Mouse (Mus musculus): ENCODE measurements at regions not wholly inside any gene's neighbourhood (a gene's known extent, or its start where the extent isn't known, plus 50 kb on each side); places are given as distances from the start of the nearest gene placed in this dataset.

DNA sequence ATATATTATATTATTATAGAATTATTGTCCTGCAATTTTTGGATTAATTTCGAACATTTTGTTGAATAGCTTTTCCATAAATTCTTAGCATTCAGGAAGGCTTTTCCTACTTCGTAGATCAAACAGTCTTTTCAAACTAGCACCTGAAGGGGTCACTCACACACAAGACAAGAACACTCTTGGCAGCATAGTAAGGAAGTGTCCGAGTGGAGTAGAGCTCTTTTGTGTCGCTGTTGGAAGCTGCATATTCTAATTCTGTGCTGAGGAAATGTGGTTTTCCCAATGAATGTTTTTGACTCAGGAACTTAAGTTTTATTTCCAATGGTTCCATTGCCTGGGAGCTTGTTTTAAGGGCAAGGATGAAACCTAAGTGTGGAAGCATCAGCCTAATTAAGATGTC is 290.2 kb upstream of the Fam241a start:
- Histone ChIP-seq H3K4me2 (replicated peaks) (no peak overlapping the region), H3K4me3 (no peak overlapping the region)
- 15% methylated on average over 4 of the region's 4 CpGs for WGBS

DNA sequence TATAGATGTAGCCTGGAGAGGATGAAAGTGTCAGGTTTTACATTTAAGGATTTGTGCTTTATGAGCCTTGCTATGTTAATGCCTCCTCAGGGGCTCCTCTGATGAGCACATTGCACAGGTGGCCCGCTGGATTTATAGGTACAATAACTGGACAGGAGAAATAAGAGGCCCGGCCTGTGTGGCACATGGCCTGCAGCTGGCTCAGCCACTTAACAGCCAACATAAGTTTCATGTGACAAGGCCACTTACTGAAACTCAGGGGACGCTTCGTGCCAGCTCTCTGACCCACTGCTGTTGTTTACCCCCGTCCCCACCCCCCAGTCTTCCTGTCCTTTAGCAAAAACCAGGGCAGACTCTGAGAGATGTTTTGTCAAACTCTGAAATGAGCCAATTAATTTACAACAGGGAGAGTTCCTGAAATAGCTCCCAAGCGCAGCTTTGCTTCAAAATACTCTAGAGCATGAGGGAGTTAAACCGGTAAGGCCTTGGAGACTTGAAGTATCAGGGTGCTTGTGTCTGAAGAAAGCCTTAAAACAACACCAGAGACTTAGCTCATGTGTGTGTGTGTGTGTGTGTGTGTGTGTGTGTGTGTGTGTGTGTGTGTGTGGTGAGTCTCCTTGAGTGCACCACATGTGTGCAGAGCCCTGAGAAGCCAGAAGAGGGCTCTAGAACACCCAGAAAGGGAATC is 285.2 kb upstream of the Fam241a start:
- Histone ChIP-seq H3K4me1 (no peaks in the 10 kb centered on the region), H3K27ac (no peak overlapping the region), H3K36me3 (no peaks in the 10 kb centered on the region), H3K27me3 (no peaks in the 10 kb centered on the region), H3K9me3 (no peaks in the 10 kb centered on the region), H3K4me3 (no peak overlapping the region), H3K4me2 (replicated peaks) (no peak overlapping the region), H3K9ac (no peak overlapping the region)
- ATAC-seq (ENCODE audit: insufficient number of reproducible peaks, insufficient read depth, low FRiP score, low TSS enrichment) = no peak
- 53% methylated on average over 7 of the region's 7 CpGs for WGBS

More for the DNA sequence above, 290.2 kb upstream of the Fam241a start:
- H3K27me3 ChIP-seq = no peaks in the 10 kb centered on the region
- no peak overlapping the region for H3K9ac ChIP-seq
- H3K36me3 ChIP-seq = no peaks in the 10 kb centered on the region
- ATAC-seq (ENCODE audit: insufficient number of reproducible peaks, insufficient read depth, low FRiP score, low TSS enrichment) = no peak
- no peaks in the 10 kb centered on the region for H3K4me1 ChIP-seq
- no peak overlapping the region for H3K27ac ChIP-seq
- no peaks in the 10 kb centered on the region for H3K9me3 ChIP-seq

DNA sequence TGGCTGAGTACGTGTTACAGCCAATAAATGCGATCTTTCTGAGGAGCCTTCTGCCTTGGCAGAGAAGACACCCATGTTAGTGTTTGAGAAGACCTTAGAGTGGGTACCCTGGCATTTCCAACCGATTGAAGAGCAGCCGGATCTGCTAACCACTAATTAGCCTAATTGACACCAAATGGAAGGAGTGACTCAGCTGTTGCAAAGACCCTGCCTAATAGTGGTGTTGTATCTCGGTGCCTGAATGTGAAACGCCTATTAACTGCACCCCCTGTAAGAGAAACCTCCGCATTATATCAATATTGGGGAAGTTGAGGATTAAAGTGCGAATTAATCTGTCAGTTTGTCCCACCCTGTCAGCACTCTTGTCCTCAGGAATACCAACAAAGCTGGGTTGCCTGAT is 253.1 kb upstream of the Fam241a start:
- Histone ChIP-seq H3K4me3 (no peak overlapping the region), H3K4me1 (0 out of 2 replicates have a peak, but pooled peaks cover 3% of the 10 kb centered on the region), H3K4me2 (replicated peaks) (no peak overlapping the region), H3K9me3 (no peaks in the 10 kb centered on the region), H3K27me3 (no peaks in the 10 kb centered on the region), H3K36me3 (no peaks in the 10 kb centered on the region), H3K27ac (no peak overlapping the region), H3K9ac (no peak overlapping the region)
- WGBS = 38% methylated on average over 8 of the region's 8 CpGs
- no peak for ATAC-seq (ENCODE audit: insufficient number of reproducible peaks, insufficient read depth, low FRiP score, low TSS enrichment)

DNA sequence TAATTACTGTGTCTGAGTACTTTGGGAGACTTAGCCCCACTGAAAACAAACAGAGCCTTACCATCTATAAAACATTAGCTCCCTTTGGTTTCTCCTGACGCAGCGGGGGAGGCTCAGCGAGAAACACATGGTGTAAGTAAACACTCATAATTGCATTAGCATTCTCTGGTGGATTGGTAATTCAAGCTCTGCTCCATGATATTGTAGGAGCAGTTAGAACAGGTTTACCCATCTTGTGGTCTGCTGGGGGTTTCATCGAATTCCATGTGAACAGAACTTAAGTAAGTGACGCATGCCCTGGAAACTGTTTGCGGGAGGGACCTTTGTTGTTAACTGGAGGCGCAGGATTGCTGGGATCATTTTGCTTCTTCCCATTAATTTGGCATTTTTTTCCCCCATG is 249.2 kb upstream of the Fam241a start:
- no peak overlapping the region for H3K4me3 ChIP-seq
- peak; percentile 47; the same call in 1 of the 2 replicates for ATAC-seq (ENCODE audit: insufficient number of reproducible peaks, insufficient read depth, low FRiP score, low TSS enrichment)
- 0 out of 2 replicates have a peak, but pooled peaks cover 3% of the 10 kb centered on the region for H3K4me1 ChIP-seq
- no peak overlapping the region for H3K4me2 ChIP-seq (replicated peaks)
- no peaks in the 10 kb centered on the region for H3K9me3 ChIP-seq
- H3K27ac ChIP-seq = no peak overlapping the region
- WGBS = 37% methylated on average over 7 of the region's 7 CpGs
- no peaks in the 10 kb centered on the region for H3K36me3 ChIP-seq
- H3K27me3 ChIP-seq = no peaks in the 10 kb centered on the region
- H3K9ac ChIP-seq = no peak overlapping the region

DNA sequence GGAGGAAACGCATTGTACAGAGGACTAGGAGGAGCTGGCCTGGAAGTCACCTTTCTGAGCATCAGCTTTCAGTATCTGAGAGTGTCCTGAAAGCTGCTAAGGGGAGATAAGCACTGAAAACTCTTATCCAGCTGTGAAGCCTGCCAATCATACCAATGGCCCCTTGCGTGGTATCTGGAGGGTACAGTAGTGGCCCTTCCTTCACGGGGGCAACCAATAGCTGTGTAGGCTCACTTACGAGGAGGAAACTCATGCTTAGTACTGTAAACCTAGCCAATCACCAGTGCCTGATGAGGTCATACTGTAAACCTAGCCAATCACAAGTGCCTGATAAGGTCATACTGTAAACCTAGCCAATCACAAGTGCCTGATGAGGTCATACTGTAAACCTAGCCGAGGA is 231.7 kb upstream of the Fam241a start:
- no peaks in the 10 kb centered on the region for H3K4me1 ChIP-seq
- no peak overlapping the region for H3K4me2 ChIP-seq (replicated peaks)
- no peaks in the 10 kb centered on the region for H3K36me3 ChIP-seq
- no peaks in the 10 kb centered on the region for H3K27me3 ChIP-seq
- H3K9me3 ChIP-seq = no peaks in the 10 kb centered on the region
- no peak for ATAC-seq (ENCODE audit: insufficient number of reproducible peaks, insufficient read depth, low FRiP score, low TSS enrichment)
- WGBS = 85% methylated on average over 5 of the region's 5 CpGs
- no peak overlapping the region for H3K9ac ChIP-seq
- H3K27ac ChIP-seq = no peak overlapping the region
- no peak overlapping the region for H3K4me3 ChIP-seq

DNA sequence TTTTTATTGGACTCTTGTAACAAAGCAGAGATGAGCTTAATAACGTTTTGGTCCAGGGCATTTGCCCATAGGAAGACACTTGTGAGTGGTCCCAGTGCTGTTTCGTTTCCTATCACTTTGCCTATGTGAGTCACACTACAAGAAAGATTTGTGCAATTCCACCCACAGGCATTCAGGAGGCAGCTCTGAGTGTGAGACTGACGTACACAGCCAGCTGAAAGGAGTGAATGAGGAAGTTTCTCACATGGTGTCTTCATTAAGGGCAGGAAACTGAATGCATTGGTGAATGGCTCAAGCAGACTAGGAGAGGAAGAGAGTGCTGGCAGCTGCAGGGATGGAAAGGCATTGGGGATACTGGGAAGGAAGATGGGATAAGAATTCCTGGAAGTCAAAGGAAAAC is 230.5 kb upstream of the Fam241a start:
- Histone ChIP-seq H3K4me1 (no peaks in the 10 kb centered on the region), H3K27ac (no peak overlapping the region), H3K4me3 (no peak overlapping the region), H3K4me2 (replicated peaks) (no peak overlapping the region), H3K9me3 (no peaks in the 10 kb centered on the region), H3K9ac (no peak overlapping the region), H3K36me3 (no peaks in the 10 kb centered on the region), H3K27me3 (no peaks in the 10 kb centered on the region)
- WGBS = 52% methylated on average over 3 of the region's 3 CpGs
- no peak for ATAC-seq (ENCODE audit: insufficient number of reproducible peaks, insufficient read depth, low FRiP score, low TSS enrichment)

DNA sequence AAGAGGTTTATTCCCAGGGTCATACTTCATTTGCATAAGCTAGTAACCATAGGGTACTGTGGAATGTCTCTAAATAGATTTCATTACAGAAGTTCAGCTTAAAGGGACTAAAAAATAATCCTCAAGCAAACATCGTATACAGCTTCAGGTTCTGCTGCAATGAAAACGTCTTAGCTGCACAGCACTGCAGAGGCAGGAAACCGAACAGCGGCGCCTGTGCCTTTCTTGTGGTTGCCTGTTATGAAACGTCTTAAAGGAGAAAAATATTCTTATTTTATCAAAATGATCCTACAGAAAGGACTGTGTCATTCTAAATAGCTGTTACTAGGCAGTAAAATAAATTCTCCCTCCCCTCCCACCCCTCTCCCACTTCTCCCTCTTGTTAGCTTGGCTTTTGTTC is 226.0 kb upstream of the Fam241a start:
- H3K4me2 ChIP-seq (replicated peaks) = no peak overlapping the region
- 75% methylated on average over 6 of the region's 6 CpGs for WGBS
- no peak overlapping the region for H3K27ac ChIP-seq

DNA sequence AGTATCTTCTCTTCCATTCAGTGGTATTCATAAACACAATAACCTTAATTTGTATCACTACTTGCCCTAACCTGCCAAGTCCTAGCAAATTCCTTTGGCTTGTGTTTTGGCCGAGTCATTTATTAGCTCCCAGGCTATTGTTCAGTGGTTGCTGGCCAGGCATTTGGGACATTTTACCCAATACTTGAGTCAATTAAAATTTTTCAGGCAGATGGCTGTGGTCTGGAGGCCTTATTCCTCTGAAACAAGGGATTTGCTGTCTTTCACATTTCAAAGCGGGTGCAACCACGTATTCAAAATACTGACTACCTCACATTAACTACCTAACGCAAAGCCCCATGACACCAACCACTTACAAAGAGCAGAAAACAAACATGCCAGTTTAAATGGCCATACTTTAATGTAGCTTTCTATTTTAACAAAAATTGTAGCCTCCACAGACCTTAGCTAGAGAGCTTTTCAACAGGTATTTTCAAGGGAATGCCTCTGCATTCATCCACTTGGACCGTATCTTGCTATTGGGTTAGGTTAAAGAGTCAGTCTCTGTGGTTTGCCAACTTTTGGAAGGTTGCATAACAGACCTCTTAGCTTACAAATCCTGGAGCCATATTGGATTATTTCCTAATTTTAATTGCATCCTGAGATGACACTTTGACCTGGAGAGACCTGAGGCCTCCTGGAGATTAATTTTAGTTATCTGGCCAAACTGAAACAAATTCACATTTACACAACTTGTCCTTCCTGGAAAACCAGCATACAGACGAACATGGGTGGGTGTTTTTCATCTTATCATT is 224.7 kb upstream of the Fam241a start:
- no peaks in the 10 kb centered on the region for H3K4me1 ChIP-seq
- no peaks in the 10 kb centered on the region for H3K27me3 ChIP-seq
- WGBS = 79% methylated on average over 6 of the region's 6 CpGs
- no peaks in the 10 kb centered on the region for H3K9me3 ChIP-seq
- no peak overlapping the region for H3K9ac ChIP-seq
- H3K36me3 ChIP-seq = no peaks in the 10 kb centered on the region
- ATAC-seq (ENCODE audit: insufficient number of reproducible peaks, insufficient read depth, low FRiP score, low TSS enrichment) = no peak
- no peak overlapping the region for H3K27ac ChIP-seq
- no peak overlapping the region for H3K4me2 ChIP-seq (replicated peaks)
- no peak overlapping the region for H3K4me3 ChIP-seq

More for the DNA sequence above, 226.0 kb upstream of the Fam241a start:
- no peak overlapping the region for H3K9ac ChIP-seq
- H3K36me3 ChIP-seq = no peaks in the 10 kb centered on the region
- no peak for ATAC-seq (ENCODE audit: insufficient number of reproducible peaks, insufficient read depth, low FRiP score, low TSS enrichment)
- H3K4me1 ChIP-seq = no peaks in the 10 kb centered on the region
- no peak overlapping the region for H3K4me3 ChIP-seq
- no peaks in the 10 kb centered on the region for H3K9me3 ChIP-seq
- H3K27me3 ChIP-seq = no peaks in the 10 kb centered on the region

DNA sequence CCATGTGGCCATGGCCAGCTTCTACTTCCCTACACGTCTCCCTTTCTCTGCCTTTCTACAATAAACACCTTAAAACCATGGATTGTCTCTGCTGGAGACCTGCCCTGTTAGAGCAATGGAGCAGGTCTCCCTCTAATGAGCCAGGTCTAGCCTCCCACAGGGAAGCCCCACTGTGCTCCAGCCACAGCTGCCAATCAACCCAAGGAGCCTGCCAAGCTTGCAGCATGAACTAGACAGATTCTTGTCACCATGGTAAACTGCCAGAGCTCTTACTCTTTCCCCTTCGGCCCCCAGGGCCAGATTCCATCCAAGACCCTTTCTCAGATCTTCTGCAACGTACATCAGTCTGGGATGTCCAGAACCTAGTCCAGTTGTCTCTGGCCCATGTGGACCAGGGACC is 217.1 kb upstream of the Fam241a start:
- ATAC-seq (ENCODE audit: insufficient number of reproducible peaks, insufficient read depth, low FRiP score, low TSS enrichment) = no peak
- Histone ChIP-seq H3K9ac (no peak overlapping the region), H3K27ac (no peak overlapping the region), H3K9me3 (no peaks in the 10 kb centered on the region), H3K4me3 (no peak overlapping the region), H3K36me3 (no peaks in the 10 kb centered on the region), H3K4me2 (replicated peaks) (no peak overlapping the region), H3K4me1 (no peaks in the 10 kb centered on the region), H3K27me3 (no peaks in the 10 kb centered on the region)
- WGBS = 60% methylated on average over 3 of the region's 3 CpGs

DNA sequence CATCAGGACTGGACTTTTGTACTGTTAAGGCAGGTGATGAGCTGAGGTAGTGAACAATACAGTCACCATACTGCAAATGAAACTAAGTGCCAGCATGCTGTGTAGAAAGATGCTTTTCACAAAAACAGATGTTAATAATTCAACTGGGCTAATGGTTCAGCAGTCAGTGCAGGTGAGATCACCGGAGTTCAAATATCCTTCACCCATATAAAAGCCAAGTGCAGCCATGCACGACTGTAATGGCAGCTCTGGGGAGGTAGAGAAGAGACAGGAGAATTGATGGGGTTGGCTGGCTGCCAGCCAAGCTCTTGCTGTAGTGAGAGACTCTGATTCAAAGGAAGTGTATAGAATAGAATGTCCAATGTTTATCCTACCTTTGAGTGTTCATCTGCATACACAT is 214.3 kb upstream of the Fam241a start:
- H3K4me2 ChIP-seq (replicated peaks) = no peak overlapping the region
- H3K9me3 ChIP-seq = no peaks in the 10 kb centered on the region
- H3K36me3 ChIP-seq = no peaks in the 10 kb centered on the region
- no peaks in the 10 kb centered on the region for H3K4me1 ChIP-seq
- no peak overlapping the region for H3K9ac ChIP-seq
- H3K27me3 ChIP-seq = no peaks in the 10 kb centered on the region
- no peak for ATAC-seq (ENCODE audit: insufficient number of reproducible peaks, insufficient read depth, low FRiP score, low TSS enrichment)
- no peak overlapping the region for H3K4me3 ChIP-seq
- H3K27ac ChIP-seq = no peak overlapping the region
- 47% methylated on average over 2 of the region's 2 CpGs for WGBS

DNA sequence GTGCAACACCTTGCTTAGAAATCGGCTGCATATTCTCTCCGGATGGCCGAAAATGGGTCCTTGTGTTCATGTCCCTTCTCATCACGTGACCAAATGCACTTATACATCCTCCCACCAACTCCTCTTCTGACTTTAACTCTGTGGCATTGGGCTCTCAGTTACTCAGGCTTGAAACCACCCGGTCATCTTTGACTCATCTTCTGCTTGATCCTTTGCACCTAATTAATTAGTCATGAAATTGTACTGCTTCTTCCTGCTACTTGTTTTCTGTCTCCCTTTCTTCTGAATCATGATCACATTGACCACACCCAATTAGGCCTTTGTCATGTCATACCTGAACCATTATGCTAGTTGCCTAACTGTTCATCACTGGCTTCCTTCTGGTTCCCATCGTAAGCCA is 208.4 kb upstream of the Fam241a start:
- Histone ChIP-seq H3K27me3 (no peaks in the 10 kb centered on the region), H3K4me2 (replicated peaks) (no peak overlapping the region), H3K36me3 (no peaks in the 10 kb centered on the region), H3K27ac (no peak overlapping the region), H3K9me3 (no peaks in the 10 kb centered on the region), H3K4me1 (no peaks in the 10 kb centered on the region), H3K4me3 (no peak overlapping the region), H3K9ac (no peak overlapping the region)
- no peak for ATAC-seq (ENCODE audit: insufficient number of reproducible peaks, insufficient read depth, low FRiP score, low TSS enrichment)
- WGBS = 89% methylated on average over 6 of the region's 6 CpGs

DNA sequence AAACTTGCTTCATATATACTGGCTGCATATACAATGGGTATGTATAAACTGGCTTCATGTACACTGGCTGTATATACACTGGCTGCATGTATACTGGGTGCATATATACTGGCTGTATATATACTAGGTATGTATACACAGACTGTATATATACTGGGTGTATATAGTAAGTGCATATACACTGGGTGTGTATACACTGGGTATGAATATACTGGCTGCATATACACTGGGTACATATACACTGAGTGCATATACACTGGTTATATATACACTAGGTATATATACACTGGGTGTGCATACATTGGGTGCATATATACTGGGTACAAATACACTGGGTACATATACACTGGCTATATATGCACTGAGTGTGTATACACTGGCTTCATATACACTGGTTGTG is 196.9 kb upstream of the Fam241a start:
- H3K4me3 ChIP-seq = no peak overlapping the region
- no peaks in the 10 kb centered on the region for H3K9me3 ChIP-seq
- no peak overlapping the region for H3K9ac ChIP-seq
- no peaks in the 10 kb centered on the region for H3K4me1 ChIP-seq
- no peaks in the 10 kb centered on the region for H3K27me3 ChIP-seq
- H3K27ac ChIP-seq = no peak overlapping the region
- no peaks in the 10 kb centered on the region for H3K36me3 ChIP-seq
- H3K4me2 ChIP-seq (replicated peaks) = no peak overlapping the region
- ATAC-seq (ENCODE audit: insufficient number of reproducible peaks, insufficient read depth, low FRiP score, low TSS enrichment) = 0 out of 2 replicates have a peak, but pooled peaks have one; percentile 64
